Comparison of ENCODE assay signal across 8 mouse cellular contexts in the genomic region with DNA sequence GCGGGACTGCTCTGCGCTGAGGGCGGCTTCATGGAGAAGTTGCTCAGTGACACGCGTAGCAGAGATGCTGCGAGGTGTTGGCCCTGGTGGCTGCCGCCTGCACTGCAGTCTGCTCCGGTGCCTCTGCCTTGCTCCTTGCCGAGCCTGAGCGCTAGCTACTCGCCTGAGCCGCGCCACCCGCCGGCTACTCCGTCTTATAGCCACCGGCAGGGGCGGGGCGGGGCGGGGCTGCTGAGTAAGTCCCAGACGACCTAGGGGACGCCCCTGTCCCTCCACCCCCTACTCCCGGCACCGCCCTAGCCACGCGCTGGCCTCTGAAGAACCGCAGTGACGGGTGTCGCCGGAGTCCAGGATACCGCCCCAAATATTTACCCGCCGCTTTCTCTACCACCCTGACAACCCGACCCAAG. TPM values are rescaled to one million over a fixed set of nuclear protein-coding genes. Genes with fewer than 3 reads are reported as not detected.
DNase-seq lines count a peak whose midpoint lies in the region; ATAC-seq lines count a peak whose summit lies in the region.

Gene Rgcc (minus strand): TSS at position 180 of the 410 bp plus-strand sequence.

- H3K36me3 ChIP-seq in hindbrain, embryonic 14.5 days (replicated peaks; ENCODE audit: control insufficient read depth, insufficient read depth), result no peaks in the 10 kb centered on the region

- no peak within 1 kb of the TSS for H3K27ac ChIP-seq in hindbrain, embryonic 14.5 days

- peak within 1 kb of the TSS; percentile 96 for H3K4me2 ChIP-seq in hindbrain, embryonic 14.5 days (replicated peaks)

- peak; percentile 100 for DNase-seq in T-cell, adult 2 months (ENCODE audit: low spot score)
- peak; percentile 96 for DNase-seq in cerebellum, postnatal 36 days
- DNase-seq in frontal cortex, postnatal 36 days (ENCODE audit: low spot score in 2 of 2), result peak; percentile 90 to 94
- DNase-seq in hindbrain, embryonic 14.5 days (ENCODE audit: low spot score), result peak; percentile 90
- peak; percentile 82 to 86 for DNase-seq in layer of hippocampus, postnatal 25 days (ENCODE audit: extremely low spot score in 1 of 2, low spot score in 1 of 2)
- DNase-seq in lung, postnatal 14 days, result peak; percentile 97
- DNase-seq in ovary, postnatal 36 days (ENCODE audit: low spot score), result peak; percentile 96
- peak; percentile 100 for DNase-seq in thymus, postnatal 14 days

- H3K4me1 ChIP-seq in hindbrain, embryonic 14.5 days (replicated peaks; ENCODE audit: control insufficient read depth, insufficient read depth, low read length), result peaks cover 6% of the 10 kb centered on the region

- WGBS in hindbrain, embryonic 14.5 days, result under 1% methylated on average over 34 of the region's 34 CpGs

- no peaks in the 10 kb centered on the region for H3K9me3 ChIP-seq in hindbrain, embryonic 14.5 days (ENCODE audit: control insufficient read depth, low read length)

- ATAC-seq in hindbrain, embryonic 14.5 days (ENCODE audit: low FRiP score), result peak; percentile 94

- peak within 1 kb of the TSS; percentile 48 for H3K9ac ChIP-seq in hindbrain, embryonic 14.5 days

- peaks cover 18% of the 10 kb centered on the region for H3K27me3 ChIP-seq in hindbrain, embryonic 14.5 days (ENCODE audit: control insufficient read depth, insufficient read depth, low read length)

- H3K4me3 ChIP-seq in hindbrain, embryonic 14.5 days (replicated peaks; ENCODE audit: low read length), result peak within 1 kb of the TSS; percentile 44

RNA-seq across cellular contexts. Expression of gene Rgcc, which starts in this region (rescaled TPM):
- 36.4 and 40.4 TPM in 2 replicates for polyA plus RNA-seq in hindbrain, embryonic 14.5 days (2014; fragmentation: Nextera tagmentation; extraction: Ambion mirVana)
- total RNA-seq in layer of hippocampus, postnatal 25 days (2021), result 10 to 100 TPM; 39.6 to 43.9 TPM
